Mouse (Mus musculus): ENCODE results near the gene Cyp2b19. TPM values are rescaled to one million over a fixed set of nuclear protein-coding genes. Genes with fewer than 3 reads are reported as not detected.

Cyp2b19 gene
- total RNA-seq, 4 experiments from 2014 or later, result not detected

Other genes starting within 250 kb of the Cyp2b19 start
- gene Nlrp9a, start 222.1 kb upstream of the Cyp2b19 start, total RNA-seq (2022), result not detected
- gene Vmn1r185, start 138.7 kb upstream of the Cyp2b19 start, total RNA-seq (2022), result not detected
- gene Cyp2b23, start 70.7 kb upstream of the Cyp2b19 start, total RNA-seq (2022), result not detected
- not detected for gene Cyp2g1, start 51.8 kb downstream of the Cyp2b19 start, total RNA-seq (2022)
- 1 to 10 TPM in 1 of 4 experiments, under 1 TPM in 3; 0.17 to 2.3 (median 0.51) TPM for gene Cyp2a5, start 78.2 kb downstream of the Cyp2b19 start, total RNA-seq (2022)
- gene Cyp2a22, start 182.2 kb downstream of the Cyp2b19 start, total RNA-seq (2022), result not detected